Mouse (Mus musculus): ENCODE measurements around the gene Terb1. TPM values are rescaled to one million over a fixed set of nuclear protein-coding genes. Genes with fewer than 3 reads are reported as not detected.
A peak's percentile ranks its signal among the peaks of the same experiment; 100 is the strongest.

Terb1 gene
- polyA plus RNA-seq, 2 experiments: 0.29 to 0.44 TPM

DNA sequence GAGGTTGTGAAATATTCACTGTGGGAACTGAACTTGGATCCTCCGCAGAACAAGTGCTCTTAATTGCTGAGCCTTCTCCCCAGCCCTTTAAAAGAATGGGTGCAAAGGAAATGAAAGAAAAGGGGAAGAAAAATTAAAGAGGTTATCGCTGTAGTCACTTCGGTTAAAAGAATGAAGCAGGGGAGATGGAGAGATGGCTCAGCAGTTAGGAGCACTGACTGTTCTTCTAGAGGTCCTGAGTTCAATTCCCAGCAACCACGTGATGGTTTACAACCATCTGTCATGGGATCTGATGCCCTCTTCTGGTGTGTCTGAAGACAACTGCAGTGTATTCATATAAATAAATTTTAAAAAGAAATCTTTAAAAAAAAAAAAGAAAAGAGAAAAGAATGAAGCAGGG, 26.3 kb upstream of the Terb1 start:
- WGBS: 79% methylated on average over 4 of the region's 4 CpGs
- Histone ChIP-seq H3K36me3 (ENCODE audit: control insufficient read depth, insufficient read depth, low read length) (no peaks in the 10 kb centered on the region), H3K4me2 (replicated peaks; ENCODE audit: low read depth, low read length, severe bottlenecking) (no peak overlapping the region), H3K27ac (replicated peaks; ENCODE audit: low read depth, low read length) (no peak overlapping the region), H3K4me3 (replicated peaks; ENCODE audit: low read length) (no peak overlapping the region), H3K27me3 (ENCODE audit: control insufficient read depth, insufficient read depth, low read length) (peaks cover 24% of the 10 kb centered on the region), H3K9me3 (ENCODE audit: control insufficient read depth, low read length) (no peaks in the 10 kb centered on the region), H3K4me1 (ENCODE audit: control insufficient read depth, insufficient read depth, low read length) (0 out of 2 replicates have a peak, but pooled peaks cover 8% of the 10 kb centered on the region), H3K9ac (ENCODE audit: low read depth, low read length, severe bottlenecking) (no peak overlapping the region)
- no peak for TF ChIP-seq POLR2A (IDR thresholded peaks at IDR 0.05; ENCODE audit: borderline replicate concordance, extremely low read depth, insufficient read depth, insufficient read length)
- ATAC-seq (ENCODE audit: low FRiP score, low read depth) (no peak), DNase-seq (ENCODE audit: low spot score) (no peak)

DNA sequence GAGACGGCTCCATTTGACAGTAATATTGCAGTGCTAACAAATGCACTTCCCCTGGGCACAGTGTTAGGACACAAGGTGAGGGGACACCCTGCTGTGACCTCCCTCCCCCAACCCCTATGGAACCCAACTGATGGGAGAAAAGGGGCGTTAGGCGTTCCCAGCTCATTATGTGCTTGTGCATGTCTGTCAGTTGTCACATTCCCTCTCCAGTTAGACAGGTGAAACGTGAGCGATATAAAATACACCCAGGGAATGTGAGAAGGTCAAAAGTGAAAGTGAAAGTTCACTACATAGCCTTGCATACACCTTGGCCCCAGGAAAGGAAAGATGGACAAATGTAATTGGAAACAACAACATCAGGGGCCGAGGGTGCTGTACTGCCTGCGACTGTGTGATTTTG, 25.7 kb upstream of the Terb1 start:
- Histone ChIP-seq H3K27me3 (ENCODE audit: control insufficient read depth, insufficient read depth, low read length) (peaks cover 18% of the 10 kb centered on the region), H3K4me1 (ENCODE audit: control insufficient read depth, insufficient read depth, low read length) (0 out of 2 replicates have a peak, but pooled peaks cover 5% of the 10 kb centered on the region), H3K9ac (ENCODE audit: low read depth, low read length, severe bottlenecking) (no peak overlapping the region), H3K4me3 (replicated peaks; ENCODE audit: low read length) (no peak overlapping the region), H3K36me3 (ENCODE audit: control insufficient read depth, insufficient read depth, low read length) (no peaks in the 10 kb centered on the region; the same call in 1 of the 2 replicates), H3K4me2 (replicated peaks; ENCODE audit: low read depth, low read length, severe bottlenecking) (peak overlapping the region; percentile 52; the same call in 1 of the 2 replicates), H3K9me3 (ENCODE audit: control insufficient read depth, low read length) (no peaks in the 10 kb centered on the region), H3K27ac (replicated peaks; ENCODE audit: low read depth, low read length) (no peak overlapping the region)
- WGBS: 32% methylated on average over 7 of the region's 7 CpGs
- no peak for TF ChIP-seq POLR2A (IDR thresholded peaks at IDR 0.05; ENCODE audit: borderline replicate concordance, extremely low read depth, insufficient read depth, insufficient read length)
- no peak for DNase-seq (ENCODE audit: low spot score)
- no peak for ATAC-seq (ENCODE audit: low FRiP score, low read depth)

- no peak for TF ChIP-seq POLR2A (IDR thresholded peaks at IDR 0.05; ENCODE audit: borderline replicate concordance, extremely low read depth, insufficient read depth, insufficient read length)
- Histone ChIP-seq H3K4me2 (replicated peaks; ENCODE audit: low read depth, low read length, severe bottlenecking) (peak overlapping the region; percentile 52), H3K9ac (ENCODE audit: low read depth, low read length, severe bottlenecking) (0 out of 2 replicates have a peak overlapping the region, but pooled peaks have one; percentile 28), H3K9me3 (ENCODE audit: control insufficient read depth, low read length) (no peaks in the 10 kb centered on the region), H3K27ac (replicated peaks; ENCODE audit: low read depth, low read length) (no peak overlapping the region), H3K36me3 (ENCODE audit: control insufficient read depth, insufficient read depth, low read length) (peaks cover 6% of the 10 kb centered on the region; the same call in 1 of the 2 replicates), H3K4me3 (replicated peaks; ENCODE audit: low read length) (peak overlapping the region; percentile 77), H3K4me1 (ENCODE audit: control insufficient read depth, insufficient read depth, low read length) (0 out of 2 replicates have a peak, but pooled peaks cover 5% of the 10 kb centered on the region), H3K27me3 (ENCODE audit: control insufficient read depth, insufficient read depth, low read length) (peaks cover 12% of the 10 kb centered on the region)
- peak; percentile 20; the same call in 1 of the 2 replicates for ATAC-seq (ENCODE audit: low FRiP score, low read depth)
- no peak for DNase-seq (ENCODE audit: low spot score)
- WGBS: 11% methylated on average over 9 of the region's 9 CpGs
Measured at GRCm38 (mm10) chr8:104534779-104535141, 25.1 kb upstream of the Terb1 start.

DNA sequence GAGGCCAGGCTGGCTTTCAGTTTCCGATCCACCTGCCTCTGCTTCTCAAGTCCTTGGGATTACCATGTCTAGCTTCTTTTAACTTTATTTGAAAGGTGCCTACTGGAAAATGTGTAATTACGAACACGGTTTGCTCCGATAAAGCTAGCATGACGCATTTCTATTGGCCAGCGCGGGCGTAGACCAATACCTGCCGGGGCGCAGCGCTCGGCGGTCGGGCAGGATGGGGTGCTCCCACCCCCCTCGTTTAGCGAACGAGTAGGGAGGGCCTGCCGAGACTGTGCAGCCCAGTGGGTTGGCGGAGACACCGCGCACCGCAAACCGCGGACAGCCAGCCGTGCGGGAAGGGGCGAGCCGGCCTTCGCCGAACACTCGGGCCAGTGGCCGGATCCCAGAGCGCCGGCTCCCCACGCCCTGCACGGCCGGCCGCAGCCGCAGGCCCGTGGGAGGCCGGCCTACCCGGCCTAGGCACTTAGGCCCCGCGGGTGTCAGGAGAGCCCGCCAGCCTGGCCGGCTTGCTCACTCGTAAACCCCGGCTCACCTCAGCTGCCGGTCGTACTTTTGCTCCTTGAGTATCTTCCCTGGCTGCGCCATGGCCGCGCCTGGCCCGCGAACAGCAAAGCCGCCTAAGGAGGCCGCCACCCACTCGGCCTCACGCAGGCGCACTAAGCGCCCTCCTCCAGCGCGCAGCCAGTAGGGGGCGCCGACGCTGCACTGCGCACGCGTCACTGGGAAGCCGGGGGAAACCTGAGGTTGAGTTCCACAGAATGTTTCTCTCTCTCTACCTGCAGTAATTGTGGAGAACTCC, 24.5 kb upstream of the Terb1 start, which contains the start of the genes Nae1 and Car7:
Nae1 (minus strand) TSS at position 667 of the 808 bp plus-strand sequence.
Car7 (plus strand) TSS at position 719 of the 808 bp plus-strand sequence.
- H3K9ac ChIP-seq (ENCODE audit: low read depth, low read length, severe bottlenecking): peak within 1 kb of the TSS; percentile 90
- H3K4me1 ChIP-seq (ENCODE audit: control insufficient read depth, insufficient read depth, low read length): 0 out of 2 replicates have a peak, but pooled peaks cover 5% of the 10 kb centered on the region
- WGBS: under 1% methylated on average over 65 of the region's 70 CpGs
- peak within 1 kb of the TSS; percentile 80 for H3K27ac ChIP-seq (replicated peaks; ENCODE audit: low read depth, low read length)
- TF ChIP-seq POLR2A (IDR thresholded peaks at IDR 0.05; ENCODE audit: borderline replicate concordance, extremely low read depth, insufficient read depth, insufficient read length): no peak
- H3K4me3 ChIP-seq (replicated peaks; ENCODE audit: low read length): peak within 1 kb of the TSS; percentile 77
- H3K36me3 ChIP-seq (ENCODE audit: control insufficient read depth, insufficient read depth, low read length): peaks cover 12% of the 10 kb centered on the region
- peak within 1 kb of the TSS; percentile 52 for H3K4me2 ChIP-seq (replicated peaks; ENCODE audit: low read depth, low read length, severe bottlenecking)
- no peaks in the 10 kb centered on the region for H3K9me3 ChIP-seq (ENCODE audit: control insufficient read depth, low read length)
- H3K27me3 ChIP-seq (ENCODE audit: control insufficient read depth, insufficient read depth, low read length): 0 out of 2 replicates have a peak, but pooled peaks cover 6% of the 10 kb centered on the region
- peak; percentile 89 for DNase-seq (ENCODE audit: low spot score)
- peak; percentile 95 for ATAC-seq (ENCODE audit: low FRiP score, low read depth)

- no peak for TF ChIP-seq POLR2A (IDR thresholded peaks at IDR 0.05; ENCODE audit: borderline replicate concordance, extremely low read depth, insufficient read depth, insufficient read length)
- Histone ChIP-seq H3K4me2 (replicated peaks; ENCODE audit: low read depth, low read length, severe bottlenecking) (peak overlapping the region; percentile 50), H3K27me3 (ENCODE audit: control insufficient read depth, insufficient read depth, low read length) (no peaks in the 10 kb centered on the region), H3K36me3 (ENCODE audit: control insufficient read depth, insufficient read depth, low read length) (peaks cover 12% of the 10 kb centered on the region), H3K27ac (replicated peaks; ENCODE audit: low read depth, low read length) (no peak overlapping the region), H3K4me1 (ENCODE audit: control insufficient read depth, insufficient read depth, low read length) (0 out of 2 replicates have a peak, but pooled peaks cover 5% of the 10 kb centered on the region), H3K9ac (ENCODE audit: low read depth, low read length, severe bottlenecking) (peak overlapping the region; percentile 90), H3K4me3 (replicated peaks; ENCODE audit: low read length) (peak overlapping the region; percentile 77), H3K9me3 (ENCODE audit: control insufficient read depth, low read length) (no peaks in the 10 kb centered on the region)
- no peak for DNase-seq (ENCODE audit: low spot score)
- ATAC-seq (ENCODE audit: low FRiP score, low read depth): no peak
- WGBS: 21% methylated on average over 7 of the region's 7 CpGs
Measured at GRCm38 (mm10) chr8:104533551-104533950, 23.8 kb upstream of the Terb1 start.

Measured in limb, embryonic 14.5 days (tissue).